Mouse (Mus musculus): ENCODE measurements around the gene Gpd1. TPM values are rescaled to one million over a fixed set of nuclear protein-coding genes. Genes with fewer than 3 reads are reported as not detected.

Gene Gpd1
- total and polyA plus RNA-seq, 3 experiments, result 0.24 to 0.56 (median 0.25) TPM

DNA sequence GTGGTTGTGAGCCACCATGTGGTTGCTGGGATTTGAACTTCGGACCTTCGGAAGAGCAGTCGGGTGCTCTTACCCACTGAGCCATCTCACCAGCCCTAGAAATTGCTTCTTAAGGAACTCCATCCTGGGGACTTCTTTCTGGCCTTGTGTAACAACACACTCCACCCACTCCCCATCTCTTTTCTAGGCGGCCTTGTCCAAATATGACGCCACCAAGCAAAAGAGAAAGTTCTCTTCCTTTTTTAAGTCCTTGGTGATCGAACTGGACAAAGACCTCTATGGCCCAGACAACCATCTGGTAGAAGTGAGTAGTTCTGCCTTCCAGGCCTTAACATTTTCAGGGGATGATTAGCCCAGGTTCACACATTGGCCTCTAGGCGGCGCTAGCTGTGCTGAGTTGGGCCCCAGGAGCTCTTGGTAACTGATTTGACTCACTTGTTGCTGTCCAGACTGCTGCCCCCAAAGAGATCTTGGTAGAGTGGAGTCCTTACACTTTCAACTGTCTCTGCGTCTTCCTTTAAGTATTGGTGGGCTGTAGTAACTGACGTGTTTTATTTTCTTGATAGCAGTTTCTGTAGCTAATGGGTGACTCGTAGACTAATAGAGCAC, 11.8 kb upstream of the Gpd1 start, which contains the start of gene Gm17349:
Gene Gm17349 (minus strand): TSS at position 51 of the 609 bp plus-strand sequence.
- Histone ChIP-seq H3K9ac (ENCODE audit: insufficient read depth, low read depth) (no peak within 1 kb of the TSS), H3K4me3 (replicated peaks in 1 of 3; ENCODE audit: low read depth in 2 of 3, low read length in 2 of 3, poor library complexity in 1 of 3) (no peak within 1 kb of the TSS), H3K27ac (ENCODE audit: insufficient read depth, low read depth) (no peak within 1 kb of the TSS), H3K4me1 (ENCODE audit: control insufficient read depth in 1 of 2, insufficient read depth in 2 of 2) (peaks cover 10 to 22% of the 10 kb centered on the region in 2 experiments), H3K27me3 (replicated peaks) (no peaks in the 10 kb centered on the region), H3K9me3 (replicated peaks; ENCODE audit: low read length) (no peaks in the 10 kb centered on the region), H3K79me2 (replicated peaks; ENCODE audit: control insufficient read depth, extremely low read depth, insufficient read depth, poor library complexity, severe bottlenecking) (no peaks in the 10 kb centered on the region; the same call in 1 of the 2 replicates), H3K4me2 (ENCODE audit: insufficient read depth, low read depth, poor library complexity, severe bottlenecking) (no peak within 1 kb of the TSS), H3K36me3 (replicated peaks in 1 of 2; ENCODE audit: control insufficient read depth in 1 of 2, insufficient read depth in 1 of 2, low read length in 1 of 2) (peaks cover 48 to 66% of the 10 kb centered on the region in 2 experiments)
- peak; percentile 51 for TF ChIP-seq RAD21 (IDR thresholded peaks at IDR 0.05; ENCODE audit: low read depth, low read length)
- TF ChIP-seq SMC3 (IDR thresholded peaks at IDR 0.05; ENCODE audit: low read depth, low read length), result peak; percentile 49; the same call in 1 of the 2 replicates
- TF ChIP-seq POLR2A (IDR thresholded peaks at IDR 0.05; ENCODE audit: low read depth, low read length), result no peak
- TF ChIP-seq CTCF (conservative IDR thresholded peaks at IDR 0.05 in 1 of 2, IDR thresholded peaks at IDR 0.05 in 1 of 2; ENCODE audit: low read depth in 2 of 2, low read length in 2 of 2), result peak; percentile 89 to 96
- TF ChIP-seq MAFK (IDR thresholded peaks at IDR 0.05; ENCODE audit: insufficient replicate concordance, low read length), result no peak
- dilution Hi-C loops (cut with MboI; ENCODE audit: extremely low pct_ligation_motif_present, extremely low pct_unique_long_range_greater_than_20kb, low sequenced_read_pairs), result no loop called here
- peak; percentile 87 for DNase-seq (ENCODE audit: extremely low read depth)
- in situ Hi-C loops (cut with MboI; ENCODE audit: low pct_ligation_motif_present, low pct_unique_long_range_greater_than_20kb, low sequenced_read_pairs), result no loop called here

- peaks cover 73 to 90% of the 10 kb centered on the region in 2 experiments for H3K36me3 ChIP-seq (replicated peaks in 1 of 2; ENCODE audit: control insufficient read depth in 1 of 2, insufficient read depth in 1 of 2, low read length in 1 of 2)
- no peak for TF ChIP-seq ELF1 (IDR thresholded peaks at IDR 0.05; ENCODE audit: low read depth, low read length)
- no peak for TF ChIP-seq JUND (conservative IDR thresholded peaks at IDR 0.05; ENCODE audit: low read depth, low read length)
- TF ChIP-seq PAX5 (IDR thresholded peaks at IDR 0.05; ENCODE audit: low read length), result no peak
- no peak for TF ChIP-seq CHD2 (IDR thresholded peaks at IDR 0.05; ENCODE audit: low read length)
- TF ChIP-seq MYC (IDR thresholded peaks at IDR 0.05; ENCODE audit: low read depth, low read length), result no peak
- no peak for TF ChIP-seq NRF1 (IDR thresholded peaks at IDR 0.05; ENCODE audit: low read depth, low read length)
- TF ChIP-seq KAT2A (IDR thresholded peaks at IDR 0.05; ENCODE audit: insufficient replicate concordance, low read length), result no peak
- TF ChIP-seq MXI1 (IDR thresholded peaks at IDR 0.05; ENCODE audit: low read depth, low read length), result no peak
- no peak for TF ChIP-seq E2F4 (IDR thresholded peaks at IDR 0.05; ENCODE audit: insufficient replicate concordance, low read depth, low read length)
- no peak for TF ChIP-seq ZKSCAN1 (IDR thresholded peaks at IDR 0.05; ENCODE audit: borderline replicate concordance, low read depth, low read length)
- no peak for TF ChIP-seq MEF2A (IDR thresholded peaks at IDR 0.05; ENCODE audit: borderline replicate concordance, low read depth, low read length)
- no peak for TF ChIP-seq TBP (conservative IDR thresholded peaks at IDR 0.05; ENCODE audit: low read depth, low read length)
- no peak for TF ChIP-seq ZMIZ1 (IDR thresholded peaks at IDR 0.05; ENCODE audit: low read depth, low read length)
- no peak for TF ChIP-seq NELFE (IDR thresholded peaks at IDR 0.05; ENCODE audit: low read depth, low read length)
- no peak for TF ChIP-seq TCF12 (IDR thresholded peaks at IDR 0.05; ENCODE audit: low read depth, low read length)
- H3K4me2 ChIP-seq (ENCODE audit: insufficient read depth, low read depth, poor library complexity, severe bottlenecking), result no peak overlapping the region
- in situ Hi-C loops (cut with MboI; ENCODE audit: low pct_ligation_motif_present, low pct_unique_long_range_greater_than_20kb, low sequenced_read_pairs), result no loop called here
- H3K9ac ChIP-seq (ENCODE audit: insufficient read depth, low read depth), result no peak overlapping the region
- H3K4me3 ChIP-seq (replicated peaks in 1 of 3; ENCODE audit: low read depth in 2 of 3, low read length in 2 of 3, poor library complexity in 1 of 3), result no peak overlapping the region
- no peaks in the 10 kb centered on the region; the same call in 1 of the 2 replicates for H3K79me2 ChIP-seq (replicated peaks; ENCODE audit: control insufficient read depth, extremely low read depth, insufficient read depth, poor library complexity, severe bottlenecking)
- no peaks in the 10 kb centered on the region for H3K27me3 ChIP-seq (replicated peaks)
- H3K27ac ChIP-seq (ENCODE audit: insufficient read depth, low read depth), result no peak overlapping the region
- dilution Hi-C loops (cut with MboI; ENCODE audit: extremely low pct_ligation_motif_present, extremely low pct_unique_long_range_greater_than_20kb, low sequenced_read_pairs), result no loop called here
- H3K4me1 ChIP-seq (ENCODE audit: control insufficient read depth in 1 of 2, insufficient read depth in 2 of 2), result peaks cover 2 to 6% of the 10 kb centered on the region in 2 experiments
- no peak for DNase-seq (ENCODE audit: extremely low read depth)
- H3K9me3 ChIP-seq (replicated peaks; ENCODE audit: low read length), result no peaks in the 10 kb centered on the region
Measured at GRCm38 (mm10) chr15:99708176-99708575, 9.1 kb upstream of the Gpd1 start.
